Mouse (Mus musculus): ENCODE results near the gene Smim14. TPM values are rescaled to one million over a fixed set of nuclear protein-coding genes. Genes with fewer than 3 reads are reported as not detected.
"Not testable (repeated sequence)": the region's sequence is repeated elsewhere in the genome, so short reads cannot be mapped to it uniquely, and the experiment has no call there.

Gene Smim14
- 129 and 151 TPM in 2 replicates for total RNA-seq (2021)
- long read RNA-seq, full-length matches to known transcripts, result 90 of 110 reads
- long read RNA-seq, partial matches to known transcripts, result 6 of 110 reads
- long read RNA-seq, other reads (novel, unspliced or antisense), result 14 of 110 reads

DNA sequence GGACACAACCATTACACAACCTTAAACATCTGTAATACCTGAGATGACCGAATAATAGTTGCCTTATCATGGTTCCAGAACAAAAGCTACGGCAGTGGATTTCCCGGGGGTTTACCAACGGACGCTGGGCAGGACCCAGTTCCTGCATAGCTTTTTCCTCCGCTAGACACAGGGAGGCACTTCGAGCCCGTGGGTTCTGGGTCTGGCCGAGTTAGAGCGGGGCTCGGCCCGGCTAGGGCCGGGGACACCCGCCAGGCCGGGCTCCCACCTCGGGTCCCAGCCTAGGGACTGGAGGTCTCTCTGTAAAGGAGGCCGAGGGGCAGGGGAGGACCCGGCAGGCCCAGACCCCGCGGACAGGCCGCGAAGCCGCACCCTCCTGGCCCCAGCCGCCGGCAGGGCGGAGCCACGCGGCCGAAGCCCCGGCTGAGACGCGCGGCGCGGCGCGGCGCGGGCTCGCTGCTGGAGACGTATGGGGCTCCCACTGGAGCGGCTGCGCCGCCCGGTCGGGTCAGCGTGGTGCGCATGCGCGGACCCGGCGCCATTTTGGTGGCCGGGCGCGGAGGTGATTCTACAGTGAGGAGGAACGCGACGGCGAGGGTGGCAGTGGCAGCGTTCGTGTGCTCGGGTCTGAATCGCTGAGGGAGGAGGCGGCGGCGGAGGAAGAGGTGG is at the start of gene Smim14, which contains the start of gene Ube2k:
Smim14 (minus strand) TSS at position 434 of the 669 bp plus-strand sequence.
Ube2k (plus strand) TSS at position 483 of the 669 bp plus-strand sequence.
- peak; percentile 96 for DNase-seq

DNA sequence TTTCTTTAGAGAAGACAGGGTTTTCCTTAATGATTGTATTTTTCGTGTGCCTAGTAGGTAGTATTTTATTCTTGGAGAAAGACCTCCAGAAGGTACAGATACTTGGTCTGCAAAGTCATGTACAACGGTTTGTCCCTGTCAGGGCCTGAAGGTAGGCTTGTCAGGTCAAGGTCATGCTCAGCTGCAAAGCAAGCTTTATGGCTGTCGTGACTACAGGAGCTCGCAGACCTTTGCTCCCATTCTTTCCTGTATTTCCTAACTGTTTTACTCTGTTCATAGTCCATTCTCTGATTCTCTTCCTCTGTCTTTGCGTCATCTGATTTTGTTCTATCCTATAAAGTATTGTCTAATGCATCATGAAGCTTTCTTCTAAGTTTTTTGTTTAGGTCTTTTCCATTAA is 49.3 kb upstream of the Smim14 start:
- no peak for DNase-seq

DNA sequence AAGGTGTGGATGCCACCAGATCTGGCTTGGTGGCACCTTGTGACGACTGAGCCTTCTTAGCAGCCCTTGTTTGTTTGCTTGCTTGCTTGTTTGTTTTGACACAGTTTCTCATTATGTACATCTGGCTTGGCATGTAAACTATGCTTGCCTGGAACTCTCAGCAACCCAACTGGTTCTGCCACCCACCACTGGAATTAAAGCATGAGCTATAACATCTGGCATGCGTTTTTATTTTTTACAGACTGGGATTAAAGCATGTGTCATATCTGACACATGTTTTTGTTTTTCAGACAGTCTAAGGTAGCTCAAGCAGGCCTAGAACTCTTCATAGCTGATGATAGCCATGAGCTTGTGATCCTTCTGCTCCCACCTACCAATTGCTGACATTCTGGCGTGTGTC is 41.6 kb upstream of the Smim14 start:
- no peak for DNase-seq

DNA sequence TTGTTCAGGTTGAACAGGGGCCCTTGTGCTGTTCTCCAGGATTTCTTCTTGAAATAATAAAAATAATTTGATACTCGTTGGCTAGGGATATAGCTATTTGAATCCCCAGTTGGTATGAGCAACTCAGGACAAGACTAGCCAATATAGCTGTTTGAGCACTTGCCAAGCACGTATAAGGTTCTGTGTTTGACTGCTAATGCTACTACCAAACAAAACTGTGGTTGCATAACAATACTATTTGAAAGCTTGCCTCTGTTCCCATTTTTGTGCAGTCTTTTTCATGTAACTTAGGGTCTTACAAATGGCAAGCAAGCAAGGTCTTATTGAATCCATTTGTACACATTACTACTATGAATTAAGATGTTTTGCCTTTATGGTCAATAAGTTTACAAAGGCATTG is 38.9 kb upstream of the Smim14 start:
- DNase-seq, result no peak

DNA sequence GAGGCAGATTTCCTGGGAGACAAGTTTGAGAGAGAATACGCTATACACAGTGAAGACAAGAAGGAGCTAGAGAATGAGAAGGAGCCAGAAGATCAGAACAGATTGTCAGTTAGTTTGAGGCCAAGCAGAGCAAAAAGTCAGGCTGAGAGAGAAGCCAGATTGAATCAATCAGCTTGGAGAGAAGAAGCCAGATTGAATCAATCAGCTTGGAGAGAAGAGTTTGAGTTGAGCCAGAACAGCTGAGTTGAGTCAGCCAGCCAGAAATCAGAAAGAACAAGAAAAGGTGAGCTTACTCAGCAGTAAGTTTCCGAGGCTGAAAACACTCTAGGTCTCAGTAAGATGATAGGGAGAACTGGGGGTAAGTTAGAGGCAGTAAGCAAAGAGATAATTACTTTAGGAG is 37.9 kb upstream of the Smim14 start:
- DNase-seq, result no peak

DNA sequence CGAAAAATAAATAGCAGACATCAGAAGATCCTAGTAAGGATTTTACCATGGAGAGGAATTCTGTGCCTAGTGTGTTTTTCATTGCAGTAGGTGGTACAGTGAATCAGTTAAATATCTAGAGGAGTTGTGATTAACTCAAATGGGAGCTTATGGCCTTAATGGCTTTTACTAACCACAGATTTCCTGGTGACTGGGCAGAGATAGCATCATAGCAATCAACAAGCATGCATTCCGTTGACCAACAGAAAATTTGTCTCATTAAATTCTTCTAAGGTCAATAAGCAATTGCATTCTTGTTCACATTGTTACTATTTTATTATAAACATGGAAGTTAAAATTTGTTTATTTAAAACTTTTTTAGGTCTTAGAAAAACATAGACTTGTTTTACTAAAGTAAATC is 28.5 kb upstream of the Smim14 start:
- DNase-seq, result no peak

DNA sequence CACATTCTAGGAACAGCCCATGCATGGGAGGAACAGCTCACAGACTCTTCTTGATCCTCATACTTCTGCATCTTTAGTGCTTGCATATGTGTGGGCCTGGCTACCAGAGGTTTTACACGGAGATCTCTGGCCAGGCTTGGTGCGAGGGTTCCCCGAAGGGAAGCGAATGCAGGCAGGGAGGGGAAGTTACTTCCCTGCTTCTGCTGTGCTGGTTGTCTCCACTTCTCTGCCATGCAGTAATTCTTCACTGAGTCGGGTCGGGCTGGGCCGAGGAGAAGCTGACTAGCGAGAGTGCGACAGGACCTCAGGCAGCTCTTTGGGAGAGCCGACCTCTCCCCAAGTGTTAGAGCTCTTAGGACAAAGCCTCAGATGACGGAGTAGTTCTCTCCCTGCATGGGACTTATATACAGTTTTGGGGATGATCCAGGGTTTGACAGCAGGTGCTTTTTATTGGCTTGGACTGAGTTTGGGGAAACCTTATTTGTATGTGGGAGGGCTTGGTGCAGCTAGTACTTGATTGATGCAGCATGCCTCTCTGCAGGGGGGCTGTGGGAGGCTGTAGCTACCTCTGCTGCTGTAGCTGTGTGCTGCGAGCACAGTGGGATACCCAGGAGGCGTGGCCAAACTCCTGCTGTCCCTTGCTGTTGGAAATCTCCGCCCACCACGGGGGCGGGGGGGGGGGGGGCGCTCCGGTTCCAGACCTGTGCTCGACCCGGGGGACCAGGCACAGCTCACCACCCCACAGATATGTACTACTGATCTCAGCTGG is 24.3 kb upstream of the Smim14 start:
- no peak for DNase-seq

DNA sequence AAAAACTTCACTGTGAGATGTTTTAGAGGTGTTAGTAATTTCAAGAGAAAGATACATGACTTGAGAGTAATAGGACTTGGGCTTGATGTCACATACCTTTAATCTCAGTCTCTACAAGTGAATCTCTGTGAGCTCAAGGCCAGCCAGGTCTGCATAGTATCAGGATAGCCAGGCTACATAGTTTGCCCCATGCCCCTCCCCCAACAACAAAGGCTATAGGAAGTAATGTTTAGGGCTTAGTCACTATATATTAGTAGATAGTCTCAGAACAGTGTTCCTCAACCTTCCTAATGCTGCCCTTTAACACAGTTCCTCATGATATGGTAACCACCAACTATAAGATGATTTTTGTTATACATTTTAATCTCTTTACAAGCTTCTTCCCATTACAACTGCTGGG is 20.1 kb upstream of the Smim14 start:
- no peak for DNase-seq

DNA sequence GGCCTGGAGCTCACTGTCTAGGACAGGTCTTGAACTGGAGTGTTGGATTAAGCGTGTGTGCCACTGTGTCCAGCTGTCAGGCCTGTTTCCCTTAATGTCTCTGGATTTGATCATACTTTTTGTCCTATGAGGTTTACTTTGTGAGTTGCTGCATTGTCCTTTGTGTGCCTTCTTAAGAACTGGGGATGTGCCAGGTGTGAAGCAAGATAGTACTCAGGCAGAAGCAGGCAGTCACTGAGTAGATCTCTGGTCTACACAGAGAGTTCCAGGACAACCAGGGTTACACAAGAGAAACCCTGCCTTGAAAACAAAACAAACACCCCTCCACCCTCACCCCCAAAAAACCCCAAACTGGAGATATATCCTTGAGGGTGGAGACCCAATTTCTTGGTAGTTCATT is 12.7 kb upstream of the Smim14 start:
- no peak for DNase-seq

DNA sequence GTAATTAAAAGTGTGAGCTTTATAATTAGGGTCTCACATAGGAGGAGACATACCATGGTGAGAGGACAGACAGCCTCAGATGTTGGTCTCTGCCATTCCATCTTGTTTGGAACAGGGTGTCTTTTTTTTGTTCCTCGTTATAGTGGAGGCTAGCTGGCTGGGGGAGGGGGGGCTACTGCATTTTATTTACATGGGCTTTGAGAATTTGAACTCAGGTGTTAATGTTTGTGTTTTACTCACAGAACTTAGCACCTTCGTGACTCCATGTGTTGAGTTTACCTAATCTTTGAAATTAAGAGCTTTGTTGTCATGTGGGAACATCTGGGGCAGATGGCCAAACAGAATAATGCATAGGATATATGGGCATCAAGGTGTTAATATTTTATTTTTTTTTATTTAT is 7.6 kb upstream of the Smim14 start:
- no peak for DNase-seq

DNA sequence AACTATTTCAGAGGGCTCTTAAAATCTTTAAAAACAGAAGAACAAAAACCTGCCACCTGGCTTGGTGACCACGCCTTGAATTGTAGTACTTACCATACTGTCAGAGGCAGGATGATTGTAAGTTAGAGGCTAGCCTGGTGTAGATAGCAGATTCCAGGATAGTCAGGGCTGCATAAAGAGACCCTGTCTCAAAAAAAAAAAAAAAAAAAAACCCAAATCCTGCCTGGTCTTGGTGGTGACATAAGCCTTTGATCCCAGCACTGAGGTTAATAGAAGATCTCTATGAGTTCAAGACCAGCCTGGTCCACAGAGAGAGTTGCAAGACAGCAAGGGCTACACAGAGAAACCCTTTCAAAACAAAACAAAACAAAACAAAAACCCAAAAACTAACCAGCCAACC is 6.5 kb upstream of the Smim14 start:
- no peak for DNase-seq

DNA sequence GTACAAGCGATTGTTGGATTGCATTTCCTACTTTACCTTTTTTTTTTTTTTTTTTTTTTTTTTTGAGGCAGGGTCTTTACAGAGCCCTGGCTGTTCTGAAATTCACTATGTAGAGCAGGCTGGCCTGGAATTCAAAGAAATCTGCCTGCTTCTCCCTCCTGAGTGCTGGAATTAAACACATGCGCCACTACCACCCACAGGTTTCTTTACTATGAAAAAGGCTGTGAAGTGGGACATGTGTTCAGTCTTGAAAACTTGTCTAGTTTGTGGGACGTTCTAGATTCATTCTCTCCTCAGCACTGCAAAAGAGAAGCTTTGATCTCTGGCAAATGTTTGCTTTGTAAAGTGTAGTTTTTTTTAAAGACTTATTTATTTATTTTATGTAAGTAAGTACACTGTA is 4.9 kb upstream of the Smim14 start:
- DNase-seq, result no peak

DNA sequence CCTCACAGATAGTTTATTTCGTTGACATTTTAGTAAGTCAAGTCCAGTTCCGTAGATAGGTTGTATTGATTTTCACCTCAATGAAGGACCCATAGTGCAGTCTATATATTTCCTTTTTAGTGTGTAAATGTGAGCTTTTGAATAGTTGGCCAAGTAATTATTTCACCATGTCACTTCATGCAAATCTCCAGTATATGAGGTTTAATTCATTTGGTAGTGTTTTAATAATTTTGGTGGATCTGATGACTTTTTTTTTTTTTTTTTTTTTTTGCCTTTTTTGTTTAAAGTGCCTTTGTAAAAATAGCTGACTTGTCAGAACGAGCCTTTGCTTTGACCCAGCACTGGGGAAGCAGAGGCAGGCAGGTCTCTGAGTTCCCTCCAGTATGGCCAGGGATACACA is 2.8 kb upstream of the Smim14 start:
- DNase-seq, result no peak

DNA sequence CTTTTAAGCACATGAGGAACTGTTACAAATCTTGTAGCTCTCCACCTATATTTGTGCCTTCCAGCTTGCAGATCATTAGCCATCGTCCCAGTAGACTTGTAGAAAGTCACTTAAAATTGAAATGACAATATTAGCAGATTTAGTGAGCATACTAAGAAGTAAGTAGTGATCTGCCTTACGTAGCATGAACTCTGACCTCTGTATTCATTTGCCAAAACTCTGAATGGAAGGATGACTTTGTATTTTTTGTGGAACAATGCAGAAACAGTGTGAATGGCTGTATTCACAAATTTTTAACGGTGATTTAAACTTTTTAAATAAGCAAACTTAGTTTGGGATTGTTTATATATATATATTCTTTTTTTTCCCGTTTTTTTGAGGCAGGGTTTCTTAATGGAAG is 1.8 kb upstream of the Smim14 start:
- DNase-seq, result no peak

DNA sequence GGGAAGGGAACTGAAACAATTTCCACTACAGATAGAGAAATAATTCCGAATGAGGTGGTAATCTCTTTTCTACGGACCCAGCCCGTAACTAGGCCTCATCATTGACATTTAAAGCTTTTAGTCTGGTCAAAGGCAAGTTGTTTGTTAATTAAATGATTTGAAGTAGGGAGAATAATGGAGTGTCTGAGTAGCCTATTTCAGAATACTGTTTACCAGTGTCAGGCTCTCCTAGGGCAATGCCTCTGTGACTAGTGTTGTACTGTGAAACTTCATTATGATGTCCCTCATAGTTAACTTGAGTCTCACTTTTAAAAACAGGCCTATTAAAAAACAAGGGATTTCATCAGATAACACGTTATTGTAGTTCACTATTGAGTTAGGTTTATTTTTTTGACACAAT is 1.1 kb upstream of the Smim14 start:
- no peak for DNase-seq

DNA sequence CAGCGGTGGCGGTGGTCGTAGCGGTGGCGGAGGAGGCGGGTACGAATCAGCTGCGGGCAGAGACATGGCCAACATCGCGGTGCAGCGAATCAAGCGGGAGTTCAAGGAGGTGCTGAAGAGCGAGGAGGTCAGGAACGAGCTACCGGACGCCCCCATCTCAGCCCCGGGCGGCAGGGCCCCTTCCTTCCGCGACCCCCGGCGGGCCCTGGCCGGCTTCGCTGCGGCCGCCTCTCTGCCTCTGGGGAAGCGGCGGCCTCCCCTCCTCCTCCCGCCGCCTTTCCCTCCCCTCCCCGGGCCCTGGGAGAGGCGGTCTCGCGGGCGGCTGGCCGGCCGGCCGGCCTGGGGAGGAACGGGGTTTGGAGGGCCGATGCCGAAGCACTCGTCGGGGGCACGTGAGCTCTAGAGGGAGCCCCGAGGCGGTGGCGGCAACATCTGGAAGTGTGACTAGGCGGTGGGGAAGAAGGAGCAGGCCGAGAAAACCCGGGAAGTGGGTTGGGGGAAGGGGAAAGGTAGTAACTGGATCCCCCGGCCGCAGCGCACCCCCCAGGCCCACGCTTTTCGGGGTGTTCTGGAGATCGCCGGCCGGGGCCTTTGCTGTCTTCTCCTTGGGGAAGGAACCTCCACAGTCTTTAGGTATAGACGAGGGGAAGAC is 562 bp upstream of the Smim14 start:
- peak; percentile 72 for DNase-seq

DNA sequence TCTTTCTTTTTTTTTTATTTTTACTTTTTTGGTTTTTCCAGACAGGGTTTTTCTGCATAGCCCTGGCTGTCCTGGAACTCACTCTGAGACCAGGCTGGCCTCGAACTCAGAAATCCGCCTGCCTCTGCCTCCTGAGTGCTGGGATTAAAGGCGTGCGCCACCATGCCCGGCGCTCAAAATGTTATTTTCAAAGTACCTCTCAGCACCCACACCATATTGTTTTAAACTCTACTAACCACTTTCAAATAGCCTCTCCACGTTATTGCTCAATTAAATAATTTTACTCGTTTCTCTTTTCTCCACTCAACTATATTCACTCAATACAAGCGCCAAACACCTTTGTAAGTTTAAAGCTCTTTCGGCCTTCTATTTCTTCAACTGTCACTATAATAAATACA is 917 bp downstream of the Smim14 start:
- DNase-seq, result not testable (repeated sequence)

DNA sequence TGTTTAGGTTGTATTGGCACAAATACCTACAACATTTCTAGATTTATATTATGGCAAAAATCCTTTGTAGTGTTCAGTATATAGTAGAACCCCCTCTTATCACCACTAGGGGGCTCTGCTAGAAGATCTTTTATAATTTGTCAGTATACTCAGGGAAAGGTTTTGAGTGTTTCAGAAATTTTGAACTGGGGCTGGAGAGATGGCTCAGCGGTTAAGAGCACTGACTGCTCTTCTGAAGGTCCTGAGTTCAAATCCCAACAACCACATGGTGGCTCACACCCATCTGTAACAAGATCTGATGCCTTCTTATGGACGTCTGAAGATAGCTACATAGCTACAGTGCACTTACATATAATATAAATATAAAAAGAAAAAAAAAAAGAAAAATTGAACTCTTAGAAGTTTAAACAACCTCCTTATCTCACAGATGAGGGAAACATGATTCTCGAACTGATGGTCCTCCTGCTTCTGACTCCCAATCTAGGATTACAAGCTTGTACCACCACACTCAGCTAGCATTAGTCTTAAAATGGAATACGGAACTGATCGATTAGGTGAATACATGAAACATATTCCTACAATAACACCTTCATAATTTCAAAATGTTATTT is 1.4 kb downstream of the Smim14 start:
- DNase-seq, result no peak

DNA sequence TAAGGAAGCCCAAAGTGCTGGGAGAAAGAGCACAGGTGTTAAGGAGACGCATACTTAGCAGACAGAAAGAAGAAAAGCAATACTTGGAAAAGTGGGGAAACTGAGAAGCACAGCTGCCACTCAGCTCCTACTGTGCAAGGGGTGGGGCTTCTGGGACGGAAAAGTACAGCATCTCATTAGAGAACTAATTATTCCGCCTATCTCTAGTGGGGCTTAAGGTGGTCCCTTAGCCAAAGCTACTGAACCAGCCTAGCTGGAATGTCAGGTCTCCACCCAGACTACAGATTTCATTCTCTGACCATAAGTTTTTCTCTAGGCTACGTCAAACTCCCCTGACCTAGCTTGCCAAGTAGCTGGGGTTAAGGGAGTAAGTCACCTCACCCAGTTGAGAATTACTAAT is 2.5 kb downstream of the Smim14 start:
- DNase-seq, result no peak

DNA sequence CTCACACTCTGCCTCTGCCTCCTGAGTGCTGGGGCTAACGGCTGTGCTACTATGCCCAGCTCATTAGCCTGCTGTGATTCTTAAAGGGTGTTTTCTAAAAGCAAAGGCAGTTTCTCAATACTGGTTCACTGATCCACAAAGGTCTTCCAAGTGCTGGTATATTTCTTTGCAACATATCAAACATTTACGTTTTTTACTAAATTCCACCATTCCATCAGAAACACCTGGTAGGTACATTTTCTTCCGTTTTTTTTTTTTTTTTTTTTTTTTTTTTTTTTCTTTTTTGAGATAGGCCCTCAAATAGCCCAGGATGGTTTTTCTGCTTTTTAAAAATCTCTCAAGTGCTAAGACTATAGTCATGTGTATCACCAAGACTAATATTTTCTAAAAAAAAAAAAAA is 5.7 kb downstream of the Smim14 start:
- no peak for DNase-seq

DNA sequence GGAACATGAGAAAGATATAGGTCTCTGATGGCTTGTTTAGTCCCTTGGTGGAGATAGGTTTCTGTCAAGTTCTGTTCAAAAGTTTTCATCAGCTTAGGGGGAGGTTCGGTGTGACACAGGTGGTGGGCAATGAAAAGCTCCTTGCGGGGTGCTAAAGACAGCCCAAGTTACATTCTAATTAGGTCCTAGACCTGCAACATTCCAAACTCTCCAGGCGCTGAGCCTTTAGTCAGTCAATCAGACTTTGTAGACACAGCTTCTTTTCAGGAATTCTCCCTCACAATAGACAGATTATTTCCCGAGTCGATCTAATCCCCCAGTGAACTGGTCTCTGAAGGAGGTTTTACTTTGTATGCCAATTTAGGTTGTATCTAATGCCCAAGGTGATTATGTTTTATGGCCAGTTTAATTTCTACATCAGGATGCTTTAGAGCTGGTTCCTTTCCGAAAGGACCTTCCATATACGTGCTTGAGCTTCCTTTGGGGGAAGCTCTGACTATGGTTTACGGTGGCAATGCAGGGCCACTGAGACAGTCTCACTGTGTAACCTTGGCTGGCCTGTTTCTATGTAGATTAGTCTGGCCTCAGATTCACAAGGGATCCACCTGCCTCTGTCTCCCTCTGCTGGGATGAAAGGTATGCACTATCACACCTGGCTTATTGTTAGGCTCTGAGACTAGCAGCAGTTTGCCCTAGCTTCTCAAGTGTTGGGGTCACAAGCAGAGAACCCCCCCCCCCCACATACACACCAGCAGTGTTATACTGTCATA is 11.1 kb downstream of the Smim14 start:
- no peak for DNase-seq

DNA sequence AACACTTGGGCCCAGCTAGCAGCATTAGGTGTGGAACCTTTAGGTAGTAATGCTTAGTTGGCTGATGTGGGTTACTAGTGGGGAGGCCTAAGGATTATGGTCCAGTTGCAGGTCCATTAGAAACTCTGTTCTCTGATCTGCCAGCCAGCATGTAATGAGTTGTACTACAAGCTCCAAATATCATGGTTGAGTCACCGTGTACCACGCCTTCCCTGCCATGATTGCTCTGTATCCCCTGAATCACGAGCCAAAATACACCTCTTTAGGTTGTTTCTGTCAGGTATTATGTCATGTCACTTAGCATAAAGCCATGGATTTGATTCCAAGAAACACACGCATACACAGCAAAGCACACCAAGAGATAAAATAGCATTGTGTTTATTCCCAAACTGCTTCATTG is 12.2 kb downstream of the Smim14 start:
- no peak for DNase-seq

Data from adrenal gland, postnatal 25 days (tissue).